ENCODE assay signal across 26 mouse cellular contexts in the genomic region with DNA sequence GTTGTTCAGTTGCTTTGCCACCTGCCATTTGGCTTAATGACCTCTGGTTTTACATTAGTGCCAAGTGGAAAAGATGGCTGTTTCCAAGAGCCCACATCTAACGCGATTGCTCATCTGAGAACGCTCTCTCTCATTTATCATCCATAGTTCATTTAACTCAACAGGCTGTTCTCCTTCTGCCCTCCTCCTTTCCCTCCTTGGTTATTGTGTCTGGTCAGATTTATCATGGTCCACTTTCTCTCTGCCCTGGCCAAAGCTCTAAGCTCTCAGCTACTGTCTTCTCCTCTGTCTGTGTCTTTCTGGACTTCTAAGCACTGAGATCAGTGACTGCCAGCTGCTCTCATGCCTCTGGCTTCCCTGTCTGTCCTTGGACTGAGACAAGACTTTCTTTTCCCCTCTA. TPM values are rescaled to one million over a fixed set of nuclear protein-coding genes. Genes with fewer than 3 reads are reported as not detected.
DNase-seq lines count a peak whose midpoint lies in the region; ATAC-seq and TF ChIP-seq lines count a peak whose summit lies in the region.
"Had no signal": no experiment of that assay in that cellular context is flagged by ENCODE, and none has a peak within 500 bp of the region (broad histone marks: within the 10 kb centered on the region; RNA-seq: fewer than 3 reads in every experiment).

No protein-coding gene starts in this region.

- no peak for ATAC-seq in cerebellum, adult (ENCODE audit: insufficient number of reproducible peaks, low FRiP score, low TSS enrichment)
- ATAC-seq in hindbrain, embryonic 12.5 days (ENCODE audit: low FRiP score): no peak
- ATAC-seq: activated CD4-positive, CD25-positive, alpha-beta regulatory T cell, adult 4 months; liver, postnatal 0 days; Patski had no signal

- peaks cover 30% of the 10 kb centered on the region for H3K4me1 ChIP-seq in hindbrain, embryonic 12.5 days
- H3K4me1 ChIP-seq: stomach, embryonic 15.5 days had no signal

- H3K36me3 ChIP-seq in hindbrain, embryonic 12.5 days: no peaks in the 10 kb centered on the region
- H3K36me3 ChIP-seq: embryonic facial prominence, embryonic 15.5 days; forebrain, embryonic 10.5 days; heart, embryonic 10.5 days; stomach, embryonic 15.5 days had no signal

- H3K9ac ChIP-seq in hindbrain, embryonic 12.5 days: no peak overlapping the region
- H3K9ac ChIP-seq: embryonic facial prominence, embryonic 15.5 days; liver, postnatal 0 days; stomach, embryonic 15.5 days had no signal

- no peaks in the 10 kb centered on the region for H3K27me3 ChIP-seq in hindbrain, embryonic 12.5 days
- H3K27me3 ChIP-seq: embryonic facial prominence, embryonic 15.5 days; Patski; stomach, embryonic 15.5 days had no signal

- peak; percentile 52 to 58 for DNase-seq in cerebellum, postnatal 10 days
- no peak for DNase-seq in layer of hippocampus, adult 2 months (ENCODE audit: low spot score in 2 of 2)
- DNase-seq in layer of hippocampus, adult 11-12 months (ENCODE audit: low spot score): no peak
- peak; percentile 47 for DNase-seq in retina, embryonic 14.5 days (ENCODE audit: low spot score)
- DNase-seq in thymus, postnatal 36 days: no peak
- DNase-seq in gastrocnemius, adult 2 months: no peak
- DNase-seq: adrenal gland, postnatal 25 days; gastrocnemius, postnatal 25 days; heart, postnatal 14 days; kidney, postnatal 14 days; layer of hippocampus, adult 9-11 months; liver; liver, postnatal 0 days; lung, postnatal 36 days; right cerebral cortex, adult 18-20 months had no signal

- H3K9me3 ChIP-seq in hindbrain, embryonic 12.5 days (replicated peaks): no peaks in the 10 kb centered on the region
- H3K9me3 ChIP-seq: embryonic facial prominence, embryonic 15.5 days; forebrain, embryonic 10.5 days; heart, embryonic 10.5 days; stomach, embryonic 15.5 days had no signal

- H3K27ac ChIP-seq in layer of hippocampus, adult 2 months: peak overlapping the region; percentile 87
- peak overlapping the region; percentile 52; the same call in 1 of the 2 replicates for H3K27ac ChIP-seq in hindbrain, embryonic 12.5 days
- H3K27ac ChIP-seq in gastrocnemius, adult 2 months: no peak overlapping the region
- H3K27ac ChIP-seq: embryonic facial prominence, embryonic 15.5 days; forebrain, embryonic 10.5 days; heart, embryonic 10.5 days; stomach, embryonic 15.5 days had no signal

- TF ChIP-seq CTCF in layer of hippocampus, adult 2 months (conservative IDR thresholded peaks at IDR 0.05): no peak
- no peak for TF ChIP-seq CTCF in gastrocnemius, adult 2 months (IDR thresholded peaks at IDR 0.05)

- intact Hi-C loops in gastrocnemius, adult 2 months (cut with DNase I): no loop called here

- H3K4me3 ChIP-seq in layer of hippocampus, adult 2 months: no peak overlapping the region
- H3K4me3 ChIP-seq in hindbrain, embryonic 12.5 days: no peak overlapping the region
- no peak overlapping the region for H3K4me3 ChIP-seq in gastrocnemius, adult 2 months
- H3K4me3 ChIP-seq: embryonic facial prominence, embryonic 15.5 days; forebrain, embryonic 10.5 days; heart, embryonic 10.5 days; stomach, embryonic 15.5 days had no signal

- no peak overlapping the region for H3K4me2 ChIP-seq in hindbrain, embryonic 12.5 days (replicated peaks)
- H3K4me2 ChIP-seq: embryonic facial prominence, embryonic 15.5 days; stomach, embryonic 15.5 days had no signal

- 57% methylated on average over 3 of the region's 3 CpGs for WGBS in hindbrain, embryonic 12.5 days

RNA-seq across cellular contexts. Expression of a gene that starts 35.8 kb away (rescaled TPM):
- 10 to 100 TPM; 35.8 to 37.8 TPM for total RNA-seq in layer of hippocampus, adult 2 months (2021)
- 17.7 TPM in 2 replicates for polyA plus RNA-seq in hindbrain, embryonic 12.5 days (2016; fragmentation: Nextera tagmentation; extraction: Ambion mirVana)
- under 1 TPM in 1 of 2 experiments, not detected in 1; 0.08 TPM for total RNA-seq in gastrocnemius, adult 2 months (2021)
- total RNA-seq: common myeloid progenitor, adult 5-6 weeks; monocyte, adult 5-6 weeks; neutrophil, adult 5-6 weeks had no signal
- polyA plus RNA-seq: liver, postnatal 0 days had no signal

Comparison
In these comparisons a context has a peak if more than half of its experiments do, and no peak if none do; other contexts are left out.
1. DNase-seq: peak in cerebellum, postnatal 10 days (2 of 2) and retina, embryonic 14.5 days (single experiment); none in layer of hippocampus, adult 2 months (0 of 2), layer of hippocampus, adult 11-12 months (single experiment), thymus, postnatal 36 days (0 of 2) and gastrocnemius, adult 2 months (single experiment).
2. RNA of a gene that starts 35.8 kb away (total RNA-seq): 35.8 to 37.8 TPM in layer of hippocampus, adult 2 months; 0.08 TPM in gastrocnemius, adult 2 months; every median in the first group is over 10 times any median in the second.